Mouse (Mus musculus): ENCODE data around the gene Fam184a.

DNA sequence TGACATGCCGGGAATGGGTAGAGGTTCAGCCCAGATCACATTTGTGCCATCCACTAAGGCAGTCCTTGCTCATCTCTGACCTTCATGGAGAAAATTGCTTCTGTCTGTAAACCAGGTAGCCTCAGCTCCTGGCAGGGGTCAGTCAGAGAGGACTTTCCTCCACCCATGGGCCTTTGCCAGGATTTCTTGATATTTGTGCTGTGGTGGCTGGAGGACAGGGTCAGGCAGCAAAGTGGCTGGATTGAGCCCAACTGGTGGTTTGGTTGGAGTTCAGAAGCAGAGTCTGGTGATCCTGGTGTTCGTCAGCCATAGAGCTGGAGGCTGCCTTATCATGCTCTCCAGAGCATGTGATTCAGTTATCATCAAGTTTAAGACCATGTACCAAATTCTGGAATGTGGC, 40.4 kb upstream of the Fam184a start:
- no peak for TF ChIP-seq POLR2A (IDR thresholded peaks at IDR 0.05; ENCODE audit: low read depth, low read length)
- no peak for TF ChIP-seq CTCF (conservative IDR thresholded peaks at IDR 0.05; ENCODE audit: insufficient read depth, insufficient read length, low read depth, low read length)

All from kidney, adult 2 months (tissue).